31 mouse cellular contexts compared by ENCODE assay signal in genomic region chr11:11958479-11958878, GRCm38 (mm10).
DNase-seq lines count a peak whose midpoint lies in the region; ATAC-seq and TF ChIP-seq lines count a peak whose summit lies in the region.
"Had no signal": no experiment of that assay in that cellular context is flagged by ENCODE, and none has a peak within 500 bp of the region (broad histone marks: within the 10 kb centered on the region; RNA-seq: fewer than 3 reads in every experiment).

No protein-coding gene starts in this region.

- no peaks in the 10 kb centered on the region for H3K9me3 ChIP-seq in heart, embryonic 10.5 days
- H3K9me3 ChIP-seq in heart, embryonic 15.5 days (replicated peaks) = no peaks in the 10 kb centered on the region
- H3K9me3 ChIP-seq in stomach, embryonic 14.5 days (ENCODE audit: control insufficient read depth, low read depth, low read length) = no peaks in the 10 kb centered on the region
- H3K9me3 ChIP-seq in stomach, postnatal 0 days (ENCODE audit: control insufficient read depth, low read length) = no peaks in the 10 kb centered on the region
- H3K9me3 ChIP-seq: embryonic facial prominence, embryonic 15.5 days; forebrain, embryonic 12.5 days; hindbrain, embryonic 13.5 days; midbrain, embryonic 15.5 days; neural tube, embryonic 15.5 days had no signal

- peak; percentile 83 for DNase-seq in heart, embryonic 10.5 days (ENCODE audit: low spot score)
- no peak for DNase-seq in heart, adult 18-20 months
- DNase-seq in heart, adult 8-10 months (ENCODE audit: low spot score) = no peak
- no peak for DNase-seq in stomach, postnatal 0 days (ENCODE audit: low spot score)
- DNase-seq in spleen, postnatal 36 days (ENCODE audit: low spot score in 2 of 2) = no peak
- DNase-seq: adrenal gland, adult 2 months; adrenal gland, postnatal 36 days; cerebellum, adult 18-20 months; cerebellum, postnatal 10 days; forebrain, postnatal 0 days; gastrocnemius, postnatal 10 days; kidney, adult 8-10 months; kidney, postnatal 4 days; left cerebral cortex, postnatal 4 days; liver; lung, postnatal 14 days; right cerebral cortex, postnatal 25 days; thymus, adult 2 months; thymus, postnatal 36 days had no signal

- peak overlapping the region; percentile 90 for H3K27ac ChIP-seq in heart, embryonic 10.5 days
- H3K27ac ChIP-seq in heart, embryonic 15.5 days = peak overlapping the region; percentile 97
- H3K27ac ChIP-seq in stomach, embryonic 14.5 days (ENCODE audit: low read length) = peak overlapping the region; percentile 44; the same call in 1 of the 2 replicates
- H3K27ac ChIP-seq in stomach, postnatal 0 days (replicated peaks) = no peak overlapping the region
- H3K27ac ChIP-seq: forebrain, embryonic 12.5 days; hindbrain, embryonic 13.5 days; kidney, postnatal 0 days; liver, embryonic 14.5 days; midbrain, embryonic 15.5 days; neural tube, embryonic 15.5 days had no signal

- no peak for TF ChIP-seq EP300 in stomach, postnatal 0 days (optimal IDR thresholded peaks at IDR 0.05)

- TF ChIP-seq CTCF in stomach, postnatal 0 days (IDR thresholded peaks at IDR 0.05; ENCODE audit: low read depth) = no peak

- WGBS in heart, embryonic 10.5 days = 27% methylated on average over 2 of the region's 2 CpGs
- WGBS in heart, embryonic 15.5 days = 33% methylated on average over 2 of the region's 2 CpGs
- WGBS in stomach, embryonic 14.5 days = 63% methylated on average over 2 of the region's 2 CpGs
- 53% methylated on average over 2 of the region's 2 CpGs for WGBS in stomach, postnatal 0 days

- no peak overlapping the region for H3K4me2 ChIP-seq in heart, embryonic 15.5 days
- no peak overlapping the region for H3K4me2 ChIP-seq in stomach, embryonic 14.5 days (replicated peaks; ENCODE audit: low read depth, low read length)
- no peak overlapping the region for H3K4me2 ChIP-seq in stomach, postnatal 0 days (replicated peaks; ENCODE audit: low read depth)
- H3K4me2 ChIP-seq: embryonic facial prominence, embryonic 15.5 days; forebrain, embryonic 12.5 days; hindbrain, embryonic 13.5 days; midbrain, embryonic 15.5 days; neural tube, embryonic 15.5 days had no signal

- H3K27me3 ChIP-seq in heart, embryonic 10.5 days (ENCODE audit: insufficient read depth, poor library complexity, severe bottlenecking) = no peaks in the 10 kb centered on the region
- H3K27me3 ChIP-seq in heart, embryonic 15.5 days = no peaks in the 10 kb centered on the region
- H3K27me3 ChIP-seq in stomach, embryonic 14.5 days (ENCODE audit: control insufficient read depth, insufficient read depth, low read length) = no peaks in the 10 kb centered on the region
- no peaks in the 10 kb centered on the region for H3K27me3 ChIP-seq in stomach, postnatal 0 days (ENCODE audit: control insufficient read depth, insufficient read depth, low read length)
- H3K27me3 ChIP-seq: embryonic facial prominence, embryonic 15.5 days; hindbrain, embryonic 13.5 days; midbrain, embryonic 15.5 days; neural tube, embryonic 15.5 days had no signal

- H3K36me3 ChIP-seq in heart, embryonic 10.5 days = peaks cover 28% of the 10 kb centered on the region
- no peaks in the 10 kb centered on the region for H3K36me3 ChIP-seq in heart, embryonic 15.5 days
- H3K36me3 ChIP-seq in stomach, embryonic 14.5 days (ENCODE audit: control insufficient read depth, insufficient read depth, low read length) = peaks cover 15% of the 10 kb centered on the region; the same call in 1 of the 2 replicates
- H3K36me3 ChIP-seq in stomach, postnatal 0 days (ENCODE audit: control insufficient read depth, insufficient read depth, low read length) = no peaks in the 10 kb centered on the region
- H3K36me3 ChIP-seq: hindbrain, embryonic 13.5 days; midbrain, embryonic 15.5 days; neural tube, embryonic 15.5 days had no signal

- H3K9ac ChIP-seq in heart, embryonic 15.5 days = no peak overlapping the region
- no peak overlapping the region for H3K9ac ChIP-seq in stomach, embryonic 14.5 days (replicated peaks; ENCODE audit: low read depth, low read length)
- H3K9ac ChIP-seq in stomach, postnatal 0 days (ENCODE audit: low read length) = no peak overlapping the region
- H3K9ac ChIP-seq: embryonic facial prominence, embryonic 15.5 days; forebrain, embryonic 12.5 days; forebrain, postnatal 0 days; hindbrain, embryonic 13.5 days; liver, embryonic 14.5 days; midbrain, embryonic 15.5 days; neural tube, embryonic 15.5 days had no signal

- H3K4me3 ChIP-seq in heart, embryonic 10.5 days = no peak overlapping the region
- no peak overlapping the region for H3K4me3 ChIP-seq in heart, embryonic 15.5 days
- no peak overlapping the region for H3K4me3 ChIP-seq in stomach, embryonic 14.5 days (ENCODE audit: low read depth, low read length)
- no peak overlapping the region for H3K4me3 ChIP-seq in stomach, postnatal 0 days (ENCODE audit: low read depth, low read length)
- H3K4me3 ChIP-seq: embryonic facial prominence, embryonic 15.5 days; forebrain, embryonic 12.5 days; hindbrain, embryonic 13.5 days; midbrain, embryonic 15.5 days; neural tube, embryonic 15.5 days had no signal

- ATAC-seq in heart, embryonic 15.5 days (replicated peaks; ENCODE audit: insufficient number of reproducible peaks, insufficient read depth, low FRiP score, low read depth) = peak; percentile 40
- ATAC-seq in stomach, embryonic 14.5 days (ENCODE audit: insufficient number of reproducible peaks, insufficient read depth, low FRiP score, low read depth) = no peak
- ATAC-seq in stomach, postnatal 0 days (ENCODE audit: low FRiP score, low TSS enrichment) = no peak
- ATAC-seq: activated CD4-positive, CD25-positive, alpha-beta regulatory T cell, adult 4 months; CD4-positive, CD25-positive, alpha-beta regulatory T cell, adult 4 months; forebrain, postnatal 0 days; intestine, embryonic 16.5 days; midbrain, embryonic 15.5 days had no signal

- peaks cover 81% of the 10 kb centered on the region for H3K4me1 ChIP-seq in heart, embryonic 10.5 days
- peaks cover 77% of the 10 kb centered on the region for H3K4me1 ChIP-seq in heart, embryonic 15.5 days (replicated peaks)
- peaks cover 39% of the 10 kb centered on the region for H3K4me1 ChIP-seq in stomach, embryonic 14.5 days (ENCODE audit: control insufficient read depth, insufficient read depth, low read length)
- H3K4me1 ChIP-seq in stomach, postnatal 0 days (replicated peaks; ENCODE audit: control insufficient read depth, insufficient read depth) = peaks cover 5% of the 10 kb centered on the region
- H3K4me1 ChIP-seq: neural tube, embryonic 15.5 days had no signal
